Mouse (Mus musculus) olfactory bulb, adult 2 months (tissue): ENCODE results near the gene Prcc. TPM values are rescaled to one million over a fixed set of nuclear protein-coding genes. Genes with fewer than 3 reads are reported as not detected.
A peak's percentile ranks its signal among the peaks of the same experiment; 100 is the strongest.

Experiments
- H3K27ac ChIP-seq: fragments of 200-500 bp; 2 replicates; pipeline ENCODE4 v1.5.1; 2012; ENCODE audit warnings: low read depth, low read length; ENCODE audit not compliant: insufficient read depth
- H3K4me1 ChIP-seq: fragments of 200-500 bp; 2 replicates; pipeline ENCODE4 v1.6.1; 2012; ENCODE audit warnings: low read length; ENCODE audit not compliant: control insufficient read depth, insufficient read depth
- H3K4me3 ChIP-seq: fragments of 200-500 bp; 2 replicates; pipeline ENCODE4 v1.5.1; 2012; ENCODE audit warnings: mild to moderate bottlenecking, low read depth, low read length, moderate library complexity; ENCODE audit not compliant: insufficient read depth
- CTCF ChIP-seq: fragments of 200-500 bp; IDR thresholded peaks from 2 replicates; pipeline ENCODE4 v1.5.1; 2012; ENCODE audit warnings: low read depth, mild to moderate bottlenecking, low read length, moderate library complexity; ENCODE audit not compliant: insufficient read depth
- POLR2A ChIP-seq: fragments of 200-500 bp; IDR thresholded peaks from 2 replicates; pipeline ENCODE4 v1.6.1; 2012; ENCODE audit warnings: mild to moderate bottlenecking, low read depth, low read length, moderate library complexity; ENCODE audit not compliant: insufficient read depth
- WGBS: fragments of 180-500 bp; shearing (Covaris S2); methylation state at CpG from one replicate; pipeline ENCODE4 v1.1.7; 2018; 5-methylcytosine and 5-hydroxymethylcytosine counted together
- polyA plus RNA-seq: library from polyadenylated mRNA; stranded (reverse); fragments of >200 nt; gene quantifications from 2 replicates; pipeline ENCODE4 v1.2.4, GENCODE M21; 2012; ENCODE audit warnings: low replicate concordance; ENCODE audit not compliant: missing spikeins, insufficient read depth, insufficient read length

Gene Prcc
- polyA plus RNA-seq, 1 experiment: not detected

GRCm38 (mm10) chr3:87920270-87920943, 35.0 kb upstream of the Prcc start:
- no peak overlapping the region for H3K27ac ChIP-seq
- TF ChIP-seq POLR2A (no peak), CTCF (no peak)
- H3K4me3 ChIP-seq: no peak overlapping the region
- no peaks in the 10 kb centered on the region for H3K4me1 ChIP-seq
- 67% methylated on average over 9 of the region's 9 CpGs for WGBS

GRCm38 (mm10) chr3:87919336-87920108, 34.1 kb upstream of the Prcc start, which contains the start of gene Mrpl24:
Mrpl24 (plus strand) TSS chr3:87919506.
- Histone ChIP-seq H3K27ac (peak within 1 kb of the TSS; percentile 33; the same call in 1 of the 2 replicates), H3K4me3 (peak within 1 kb of the TSS; percentile 71)
- under 1% methylated on average over 30 of the region's 30 CpGs for WGBS

GRCm38 (mm10) chr3:87918551-87918950, 33.1 kb upstream of the Prcc start:
- TF ChIP-seq CTCF (no peak), POLR2A (no peak)
- Histone ChIP-seq H3K27ac (no peak overlapping the region), H3K4me1 (no peaks in the 10 kb centered on the region), H3K4me3 (no peak overlapping the region)
- 98% methylated on average over 1 of the region's 1 CpGs for WGBS

More at GRCm38 (mm10) chr3:87919336-87920108, 34.1 kb upstream of the Prcc start, which contains the start of gene Mrpl24:
- H3K4me1 ChIP-seq: no peaks in the 10 kb centered on the region
- no peak for TF ChIP-seq CTCF
- no peak for TF ChIP-seq POLR2A

- WGBS: 84% methylated on average over 1 of the region's 1 CpGs
- no peak overlapping the region for H3K27ac ChIP-seq
- TF ChIP-seq POLR2A: no peak
- no peak for TF ChIP-seq CTCF
- no peaks in the 10 kb centered on the region for H3K4me1 ChIP-seq
- H3K4me3 ChIP-seq: no peak overlapping the region
These were observed 31.6 kb upstream of the Prcc start for GRCm38 (mm10) chr3:87916990-87917389.

GRCm38 (mm10) chr3:87913891-87914290, 28.5 kb upstream of the Prcc start:
- no peak overlapping the region for H3K4me3 ChIP-seq
- no peak for TF ChIP-seq CTCF
- TF ChIP-seq POLR2A: no peak
- no peak overlapping the region for H3K27ac ChIP-seq
- H3K4me1 ChIP-seq: peaks cover 16% of the 10 kb centered on the region
- WGBS: 95% methylated on average over 10 of the region's 10 CpGs

- H3K4me3 ChIP-seq: no peak overlapping the region
- H3K27ac ChIP-seq: no peak overlapping the region
- 81% methylated on average over 7 of the region's 7 CpGs for WGBS
These were observed 28.1 kb upstream of the Prcc start for GRCm38 (mm10) chr3:87913491-87913890.

GRCm38 (mm10) chr3:87910573-87911141, 25.2 kb upstream of the Prcc start:
- 8% methylated on average over 12 of the region's 12 CpGs for WGBS
- H3K4me1 ChIP-seq: peaks cover 23% of the 10 kb centered on the region
- peak overlapping the region; percentile 52 for H3K4me3 ChIP-seq
- no peak for TF ChIP-seq CTCF
- no peak for TF ChIP-seq POLR2A
- peak overlapping the region; percentile 79 for H3K27ac ChIP-seq

More at GRCm38 (mm10) chr3:87913491-87913890, 28.1 kb upstream of the Prcc start:
- peaks cover 17% of the 10 kb centered on the region for H3K4me1 ChIP-seq
- TF ChIP-seq POLR2A: no peak
- no peak for TF ChIP-seq CTCF

- WGBS: 17% methylated on average over 4 of the region's 4 CpGs
- TF ChIP-seq CTCF: no peak
- TF ChIP-seq POLR2A: no peak
- Histone ChIP-seq H3K4me3 (no peak overlapping the region), H3K27ac (no peak overlapping the region), H3K4me1 (peaks cover 23% of the 10 kb centered on the region)
These were observed 24.5 kb upstream of the Prcc start for GRCm38 (mm10) chr3:87909874-87910273.

- H3K27ac ChIP-seq: no peak overlapping the region
- peaks cover 23% of the 10 kb centered on the region for H3K4me1 ChIP-seq
- H3K4me3 ChIP-seq: no peak overlapping the region
- TF ChIP-seq CTCF: no peak
- TF ChIP-seq POLR2A: no peak
- WGBS: 95% methylated on average over 2 of the region's 2 CpGs
These were observed 24.0 kb upstream of the Prcc start for GRCm38 (mm10) chr3:87909381-87909780.
